Mouse (Mus musculus): ENCODE measurements around the gene Lifr. TPM values are rescaled to one million over a fixed set of nuclear protein-coding genes. Genes with fewer than 3 reads are reported as not detected.

Gene Lifr
- polyA plus RNA-seq, 1 experiment from 2014 or later, result 24.9 TPM

DNA sequence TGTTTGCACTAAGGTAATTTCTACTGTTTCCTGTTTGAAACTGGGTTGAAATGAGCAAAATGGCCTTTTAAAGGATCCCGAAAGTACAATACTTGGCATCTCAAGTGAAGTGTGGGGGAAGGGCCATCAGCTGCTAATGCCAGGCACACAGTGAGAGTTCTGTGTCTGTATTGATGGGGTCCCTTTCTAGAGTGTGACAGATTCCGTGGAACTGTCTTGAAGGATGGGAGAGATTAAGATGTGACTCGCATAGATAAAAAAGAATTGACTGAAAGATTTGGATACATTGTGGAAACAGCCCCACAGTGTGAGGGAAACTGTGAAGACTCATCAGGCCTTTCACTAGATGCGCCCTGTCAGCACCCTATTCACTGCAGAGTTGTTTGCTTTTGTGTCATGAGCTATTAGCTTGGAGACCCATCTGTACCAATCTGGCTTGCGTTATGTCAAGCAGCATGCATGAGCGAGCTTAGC, 104.4 kb downstream of the Lifr start:
- no peaks in the 10 kb centered on the region for H3K9me3 ChIP-seq (replicated peaks)
- ATAC-seq, result no peak
- H3K4me3 ChIP-seq, result no peak overlapping the region
- 67% methylated on average over 6 of the region's 6 CpGs for WGBS (ENCODE audit: insufficient replicate concordance)
- peaks cover 12% of the 10 kb centered on the region; the same call in 1 of the 2 replicates for H3K36me3 ChIP-seq
- no peak overlapping the region for H3K27ac ChIP-seq
- H3K4me1 ChIP-seq, result no peaks in the 10 kb centered on the region
- H3K27me3 ChIP-seq (replicated peaks), result peaks cover 10% of the 10 kb centered on the region; the same call in 1 of the 2 replicates
- no peak overlapping the region for H3K4me2 ChIP-seq
- no peak overlapping the region for H3K9ac ChIP-seq

DNA sequence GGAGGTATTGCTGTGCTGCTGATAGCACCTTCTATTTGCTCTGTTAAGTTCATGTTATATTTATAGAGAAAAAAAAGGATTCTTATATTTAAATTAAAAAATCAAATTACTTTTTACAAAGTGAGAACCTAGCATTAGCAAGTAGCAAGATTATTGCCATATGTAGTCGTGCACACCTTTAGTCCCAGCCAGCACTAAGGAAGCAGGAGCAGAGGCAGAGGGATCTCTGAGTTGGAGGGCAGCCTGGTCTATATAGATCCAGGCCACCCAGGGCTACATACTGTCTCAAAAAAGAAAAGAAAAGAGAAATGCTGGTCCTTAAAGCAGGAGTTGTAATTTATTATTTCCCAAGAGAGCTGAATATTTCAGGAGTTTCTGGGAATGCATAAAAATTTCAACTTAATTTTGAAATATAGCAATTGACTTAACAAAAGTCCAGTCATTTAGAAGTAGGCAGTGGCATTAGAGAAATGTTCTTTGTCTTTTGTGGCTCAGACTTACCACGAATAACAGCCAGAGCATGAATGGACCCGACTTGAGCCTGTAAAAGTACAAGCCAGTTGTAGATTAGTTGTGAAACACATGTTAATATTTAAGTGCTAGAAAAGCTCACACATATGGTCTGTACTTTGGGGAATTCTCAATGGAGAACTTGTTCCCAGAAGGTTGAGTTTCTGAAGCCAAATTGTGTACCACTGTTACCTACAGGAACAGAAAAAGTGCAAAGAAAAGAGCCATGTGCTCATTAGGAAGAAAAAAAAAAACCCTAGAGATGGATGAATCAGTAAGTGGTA, 107.4 kb downstream of the Lifr start:
- H3K27ac ChIP-seq, result no peak overlapping the region
- no peak overlapping the region for H3K9ac ChIP-seq
- H3K4me3 ChIP-seq, result no peak overlapping the region
- H3K4me1 ChIP-seq, result no peaks in the 10 kb centered on the region
- ATAC-seq, result no peak
- 59% methylated on average over 3 of the region's 3 CpGs for WGBS (ENCODE audit: insufficient replicate concordance)
- H3K4me2 ChIP-seq, result no peak overlapping the region
- H3K36me3 ChIP-seq, result 0 out of 2 replicates have a peak, but pooled peaks cover 3% of the 10 kb centered on the region
- H3K9me3 ChIP-seq (replicated peaks), result no peaks in the 10 kb centered on the region
- H3K27me3 ChIP-seq (replicated peaks), result peaks cover 24% of the 10 kb centered on the region

GRCm38 (mm10) chr15:7198816-7199215, 108.4 kb downstream of the Lifr start:
- no peak overlapping the region for H3K4me3 ChIP-seq
- H3K36me3 ChIP-seq, result no peaks in the 10 kb centered on the region
- H3K4me1 ChIP-seq, result no peaks in the 10 kb centered on the region
- H3K4me2 ChIP-seq, result no peak overlapping the region
- no peak overlapping the region for H3K27ac ChIP-seq
- WGBS (ENCODE audit: insufficient replicate concordance), result 49% methylated on average over 2 of the region's 2 CpGs
- H3K27me3 ChIP-seq (replicated peaks), result peaks cover 27% of the 10 kb centered on the region
- no peak for ATAC-seq
- no peaks in the 10 kb centered on the region for H3K9me3 ChIP-seq (replicated peaks)
- no peak overlapping the region for H3K9ac ChIP-seq

DNA sequence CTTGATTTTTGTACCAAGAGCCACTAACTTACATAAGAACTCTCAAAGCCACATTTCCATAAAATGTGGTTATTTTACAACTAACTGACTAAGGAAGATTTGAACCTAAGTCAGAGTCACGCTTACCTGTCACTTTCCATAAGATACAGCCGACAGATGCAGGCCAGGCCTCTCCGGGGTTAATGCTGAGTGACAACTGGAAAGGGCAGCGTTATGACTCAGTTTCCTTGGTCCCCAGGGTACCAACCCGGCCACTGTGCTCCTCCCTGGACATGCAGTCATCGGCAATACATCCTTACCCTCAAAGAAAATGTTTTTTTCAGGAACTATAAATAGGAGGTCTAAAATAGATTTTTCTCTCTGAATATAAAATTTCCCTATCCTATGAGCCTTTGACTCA, 109.9 kb downstream of the Lifr start:
- Histone ChIP-seq H3K36me3 (no peaks in the 10 kb centered on the region), H3K27ac (no peak overlapping the region), H3K4me1 (no peaks in the 10 kb centered on the region), H3K9ac (no peak overlapping the region), H3K27me3 (replicated peaks) (peaks cover 42% of the 10 kb centered on the region), H3K4me3 (no peak overlapping the region), H3K9me3 (replicated peaks) (no peaks in the 10 kb centered on the region), H3K4me2 (no peak overlapping the region)
- ATAC-seq, result no peak
- WGBS (ENCODE audit: insufficient replicate concordance), result 55% methylated on average over 6 of the region's 6 CpGs

DNA sequence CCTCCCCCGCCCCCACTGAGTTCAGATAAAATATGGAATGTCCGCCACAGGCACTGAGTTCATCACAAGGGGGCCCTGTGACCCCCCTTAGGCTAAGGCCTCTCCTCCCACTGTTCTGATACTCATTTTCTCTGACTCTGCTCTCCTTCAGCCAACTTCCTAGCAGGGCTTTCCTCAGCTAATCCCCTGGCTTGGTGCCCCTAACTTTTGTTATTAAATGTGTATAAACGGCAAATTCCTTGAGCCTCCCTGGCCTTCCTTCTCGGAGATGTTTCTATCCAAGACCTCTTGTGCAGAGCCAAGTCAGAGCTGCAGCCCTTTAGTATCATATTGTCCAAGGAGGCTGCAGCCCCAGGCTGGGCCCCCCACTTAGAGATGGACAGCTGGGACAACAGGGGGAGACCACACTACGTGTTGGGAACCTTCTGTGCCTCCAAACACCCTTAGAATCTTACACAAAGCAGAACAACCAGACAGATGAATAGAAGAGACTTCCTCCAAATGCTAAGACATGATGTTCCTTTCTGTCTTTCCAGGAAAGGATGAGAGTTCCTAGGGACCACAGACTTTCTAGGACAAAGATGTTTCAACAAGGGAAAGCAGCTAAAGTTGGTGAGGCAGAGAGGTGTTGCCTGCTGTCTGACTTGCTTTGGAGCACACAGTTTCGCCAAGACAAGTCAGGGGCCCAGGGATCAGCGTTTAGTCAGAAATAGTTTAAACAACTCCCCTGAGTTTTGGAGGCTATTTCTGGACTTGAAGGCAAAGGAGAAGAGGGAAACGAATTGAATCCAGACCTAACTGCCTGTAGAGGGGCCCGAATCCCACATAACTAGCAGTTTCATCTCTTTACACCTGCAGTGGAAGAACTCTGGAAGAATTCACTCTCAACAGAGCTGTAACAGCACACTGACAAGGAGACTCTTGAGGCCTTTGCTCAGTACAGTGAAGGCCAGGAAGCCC, 111.3 kb downstream of the Lifr start:
- H3K4me1 ChIP-seq, result no peaks in the 10 kb centered on the region
- no peak overlapping the region for H3K4me2 ChIP-seq
- H3K9me3 ChIP-seq (replicated peaks), result no peaks in the 10 kb centered on the region
- no peak overlapping the region for H3K27ac ChIP-seq
- no peaks in the 10 kb centered on the region for H3K36me3 ChIP-seq
- H3K9ac ChIP-seq, result no peak overlapping the region
- no peak overlapping the region for H3K4me3 ChIP-seq
- ATAC-seq, result no peak
- peaks cover 56% of the 10 kb centered on the region for H3K27me3 ChIP-seq (replicated peaks)
- WGBS (ENCODE audit: insufficient replicate concordance), result 52% methylated on average over 9 of the region's 9 CpGs

DNA sequence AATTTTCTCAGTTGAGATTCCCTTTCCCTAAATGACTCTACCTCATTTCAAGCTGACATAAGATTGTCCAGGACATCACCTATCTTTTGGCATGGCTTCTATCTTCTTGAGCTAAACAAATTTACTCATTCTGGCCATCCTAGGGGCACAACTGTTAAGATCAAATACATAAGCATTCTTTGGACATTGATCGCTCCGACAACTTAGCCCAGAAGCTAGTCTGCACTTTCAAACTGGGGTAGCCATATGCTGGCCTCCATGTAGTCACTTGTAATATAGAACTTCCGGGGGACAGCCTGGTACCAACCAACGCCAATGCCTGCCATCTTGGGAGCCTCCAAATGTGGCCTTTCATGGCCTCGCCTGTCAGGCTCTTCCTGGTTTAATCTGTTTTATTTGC, 112.6 kb downstream of the Lifr start:
- 70% methylated on average over 5 of the region's 5 CpGs for WGBS (ENCODE audit: insufficient replicate concordance)
- H3K4me2 ChIP-seq, result no peak overlapping the region
- ATAC-seq, result no peak
- H3K27ac ChIP-seq, result no peak overlapping the region
- H3K9ac ChIP-seq, result no peak overlapping the region
- no peaks in the 10 kb centered on the region for H3K36me3 ChIP-seq
- H3K27me3 ChIP-seq (replicated peaks), result peaks cover 65% of the 10 kb centered on the region
- no peak overlapping the region for H3K4me3 ChIP-seq
- no peaks in the 10 kb centered on the region for H3K9me3 ChIP-seq (replicated peaks)
- H3K4me1 ChIP-seq, result no peaks in the 10 kb centered on the region

- WGBS (ENCODE audit: insufficient replicate concordance), result 36% methylated on average over 9 of the region's 9 CpGs
- Histone ChIP-seq H3K9ac (no peak overlapping the region), H3K27me3 (replicated peaks) (peaks cover 68% of the 10 kb centered on the region), H3K36me3 (no peaks in the 10 kb centered on the region), H3K4me2 (no peak overlapping the region), H3K9me3 (replicated peaks) (no peaks in the 10 kb centered on the region), H3K4me3 (no peak overlapping the region), H3K4me1 (no peaks in the 10 kb centered on the region), H3K27ac (no peak overlapping the region)
- no peak for ATAC-seq
These were observed 113.4 kb downstream of the Lifr start for GRCm38 (mm10) chr15:7203606-7204330.

GRCm38 (mm10) chr15:7204917-7205316, 114.5 kb downstream of the Lifr start:
- Histone ChIP-seq H3K36me3 (no peaks in the 10 kb centered on the region), H3K4me1 (no peaks in the 10 kb centered on the region), H3K27me3 (replicated peaks) (peaks cover 58% of the 10 kb centered on the region), H3K9ac (no peak overlapping the region), H3K4me3 (no peak overlapping the region), H3K4me2 (no peak overlapping the region), H3K9me3 (replicated peaks) (no peaks in the 10 kb centered on the region), H3K27ac (no peak overlapping the region)
- ATAC-seq, result no peak
- 86% methylated on average over 13 of the region's 13 CpGs for WGBS (ENCODE audit: insufficient replicate concordance)

DNA sequence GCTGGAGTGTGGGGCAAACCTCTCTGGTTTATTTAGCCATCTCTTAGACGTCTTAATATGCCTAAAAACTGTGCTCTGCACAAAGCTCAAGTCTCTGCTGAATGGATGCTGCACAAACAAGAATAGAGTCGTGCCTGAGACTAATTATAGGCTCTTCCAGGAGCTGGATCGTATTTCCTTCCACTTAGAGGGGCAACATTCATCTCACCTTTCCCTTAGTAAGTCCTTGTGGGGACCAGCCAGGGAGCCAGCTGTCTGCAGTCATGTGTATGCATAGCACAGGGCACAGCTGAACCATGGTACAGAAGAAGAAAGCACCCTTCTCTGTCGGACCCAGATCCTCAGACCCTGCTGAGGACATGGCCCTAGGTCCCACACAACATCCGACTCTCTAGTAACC, 115.7 kb downstream of the Lifr start:
- H3K9ac ChIP-seq, result no peak overlapping the region
- no peaks in the 10 kb centered on the region for H3K4me1 ChIP-seq
- peaks cover 57% of the 10 kb centered on the region for H3K27me3 ChIP-seq (replicated peaks)
- WGBS (ENCODE audit: insufficient replicate concordance), result 44% methylated on average over 5 of the region's 5 CpGs
- H3K9me3 ChIP-seq (replicated peaks), result no peaks in the 10 kb centered on the region
- ATAC-seq, result no peak
- H3K27ac ChIP-seq, result no peak overlapping the region
- no peaks in the 10 kb centered on the region for H3K36me3 ChIP-seq
- H3K4me2 ChIP-seq, result no peak overlapping the region
- H3K4me3 ChIP-seq, result no peak overlapping the region

- ATAC-seq, result no peak
- Histone ChIP-seq H3K9me3 (replicated peaks) (no peaks in the 10 kb centered on the region), H3K27ac (no peak overlapping the region), H3K27me3 (replicated peaks) (peaks cover 55% of the 10 kb centered on the region), H3K4me1 (no peaks in the 10 kb centered on the region), H3K4me3 (no peak overlapping the region), H3K4me2 (no peak overlapping the region), H3K36me3 (no peaks in the 10 kb centered on the region), H3K9ac (no peak overlapping the region)
- WGBS (ENCODE audit: insufficient replicate concordance), result 72% methylated on average over 7 of the region's 7 CpGs
These were observed 116.9 kb downstream of the Lifr start for GRCm38 (mm10) chr15:7207292-7207691.

- Histone ChIP-seq H3K27ac (no peak overlapping the region), H3K9ac (no peak overlapping the region), H3K27me3 (replicated peaks) (peaks cover 61% of the 10 kb centered on the region), H3K36me3 (no peaks in the 10 kb centered on the region), H3K4me1 (no peaks in the 10 kb centered on the region), H3K9me3 (replicated peaks) (no peaks in the 10 kb centered on the region), H3K4me3 (no peak overlapping the region), H3K4me2 (no peak overlapping the region)
- WGBS (ENCODE audit: insufficient replicate concordance), result 67% methylated on average over 9 of the region's 9 CpGs
- no peak for ATAC-seq
These were observed 117.8 kb downstream of the Lifr start for GRCm38 (mm10) chr15:7208180-7208579.
